Mouse (Mus musculus) neural tube, embryonic 11.5 days (tissue): ENCODE measurements around the gene Plscr4. TPM values are rescaled to one million over a fixed set of nuclear protein-coding genes. Genes with fewer than 3 reads are reported as not detected.

ENCODE experiments used
- ATAC-seq: fragments of 200-750 bp; cut with Nextera tagmentation; 2 replicates; pipeline ENCODE4 v1.8.0; 2017; ENCODE audit warnings: moderate number of reproducible peaks, mild to moderate bottlenecking, moderate TSS enrichment, moderate library complexity; ENCODE audit not compliant: insufficient read depth, low FRiP score, low TSS enrichment
- DNase-seq: peaks from one replicate; pipeline ENCODE4 v3.0.0-alpha.2; 2015; ENCODE audit warnings: low spot score
- H3K27ac ChIP-seq: fragments of 300-500 bp; sonication (generic); 2 replicates; pipeline ENCODE4 v1.5.1; 2014; ENCODE audit warnings: low read depth, mild to moderate bottlenecking, low read length
- H3K27me3 ChIP-seq: fragments of 300-500 bp; sonication (generic); 2 replicates; pipeline ENCODE4 v1.6.1; 2014; ENCODE audit warnings: mild to moderate bottlenecking, low read length, mixed read lengths; ENCODE audit not compliant: control insufficient read depth, insufficient read depth
- H3K36me3 ChIP-seq: fragments of 300-500 bp; sonication (generic); 2 replicates; pipeline ENCODE4 v1.6.1; 2014; ENCODE audit warnings: mild to moderate bottlenecking, low read length, moderate library complexity, mixed read lengths; ENCODE audit not compliant: control insufficient read depth, insufficient read depth
- H3K4me1 ChIP-seq: fragments of 300-500 bp; sonication (generic); 2 replicates; pipeline ENCODE4 v1.6.1; 2014; ENCODE audit warnings: low read length, mixed read lengths; ENCODE audit not compliant: control insufficient read depth, insufficient read depth
- H3K4me2 ChIP-seq: fragments of 300-500 bp; sonication (generic); 2 replicates; pipeline ENCODE4 v1.6.1; 2014; ENCODE audit warnings: low read depth, mild to moderate bottlenecking, moderate library complexity
- H3K4me3 ChIP-seq: fragments of 300-500 bp; sonication (generic); 2 replicates; pipeline ENCODE4 v1.5.1; 2014; ENCODE audit warnings: low read depth, low read length
- H3K9ac ChIP-seq: fragments of 300-500 bp; sonication (generic); 2 replicates; pipeline ENCODE4 v1.6.1; 2014; ENCODE audit warnings: mild to moderate bottlenecking, low read length
- H3K9me3 ChIP-seq: fragments of 300-500 bp; sonication (generic); 2 replicates; pipeline ENCODE4 v1.6.1; 2016; ENCODE audit warnings: low read length; ENCODE audit not compliant: control insufficient read depth
- WGBS: fragments of 180-500 bp; shearing (Covaris S2); extraction: QIAGEN DNeasy Blood & Tissue Kit; methylation state at CpG from one replicate; pipeline ENCODE4 v1.1.7; 2014; 5-methylcytosine and 5-hydroxymethylcytosine counted together
- polyA plus RNA-seq: library from polyadenylated mRNA; unstranded; fragments of >200 nt; fragmentation: Nextera tagmentation; extraction: Ambion mirVana; gene quantifications from 2 replicates; pipeline ENCODE4 v1.2.1, GENCODE M21; 2014

Gene Plscr4
- polyA plus RNA-seq, 1 experiment from 2014 or later, result 2.6 TPM

DNA sequence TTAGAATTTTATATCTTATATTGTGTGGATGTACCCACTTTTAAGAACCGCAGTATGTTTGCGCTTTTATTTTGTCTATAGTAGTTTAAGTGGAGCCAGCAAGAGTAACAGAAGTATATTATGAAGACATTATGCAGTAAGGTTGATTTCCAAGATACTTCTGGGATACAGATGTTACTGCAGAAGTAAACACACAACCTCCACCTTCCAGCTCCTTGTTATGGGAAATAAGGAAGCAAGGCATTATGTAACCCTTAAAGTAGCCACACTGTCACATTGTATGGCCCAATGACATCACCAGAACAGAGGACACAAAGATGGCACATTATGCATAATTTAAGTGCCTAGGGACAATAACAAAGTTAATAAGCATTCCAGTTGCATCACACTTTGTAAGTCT, 1.2 kb downstream of the Plscr4 start:
- WGBS, result 97% methylated on average over 2 of the region's 2 CpGs
- Histone ChIP-seq H3K27me3 (no peaks in the 10 kb centered on the region), H3K4me3 (no peak overlapping the region), H3K9ac (no peak overlapping the region), H3K4me2 (peak overlapping the region; percentile 89), H3K9me3 (no peaks in the 10 kb centered on the region), H3K27ac (no peak overlapping the region), H3K36me3 (no peaks in the 10 kb centered on the region), H3K4me1 (no peaks in the 10 kb centered on the region)
- ATAC-seq, result no peak
- no peak for DNase-seq

DNA sequence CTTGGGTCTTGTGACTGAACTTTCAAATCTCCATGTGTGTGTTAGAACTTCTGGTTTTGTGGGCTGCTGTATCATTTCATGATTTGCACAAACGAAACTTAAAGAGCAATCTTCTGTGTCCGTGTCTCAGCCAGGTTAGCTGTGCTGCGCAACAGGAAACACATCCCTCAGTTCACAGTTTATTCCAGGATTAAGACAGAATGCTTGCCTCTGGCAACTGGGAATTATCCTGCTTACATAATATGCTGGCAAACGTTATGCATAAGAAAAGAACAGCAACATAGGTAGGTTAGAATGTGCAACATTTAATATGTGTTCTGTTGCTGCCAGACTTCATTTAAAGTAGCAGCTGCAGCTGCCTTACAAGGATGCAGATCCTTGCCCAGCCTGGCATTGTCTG, 10.6 kb downstream of the Plscr4 start:
- Histone ChIP-seq H3K4me1 (no peaks in the 10 kb centered on the region), H3K9me3 (no peaks in the 10 kb centered on the region), H3K27ac (no peak overlapping the region), H3K4me3 (no peak overlapping the region), H3K4me2 (no peak overlapping the region), H3K27me3 (no peaks in the 10 kb centered on the region), H3K36me3 (no peaks in the 10 kb centered on the region), H3K9ac (no peak overlapping the region)
- DNase-seq (no peak), ATAC-seq (no peak)
- 85% methylated on average over 4 of the region's 4 CpGs for WGBS

DNA sequence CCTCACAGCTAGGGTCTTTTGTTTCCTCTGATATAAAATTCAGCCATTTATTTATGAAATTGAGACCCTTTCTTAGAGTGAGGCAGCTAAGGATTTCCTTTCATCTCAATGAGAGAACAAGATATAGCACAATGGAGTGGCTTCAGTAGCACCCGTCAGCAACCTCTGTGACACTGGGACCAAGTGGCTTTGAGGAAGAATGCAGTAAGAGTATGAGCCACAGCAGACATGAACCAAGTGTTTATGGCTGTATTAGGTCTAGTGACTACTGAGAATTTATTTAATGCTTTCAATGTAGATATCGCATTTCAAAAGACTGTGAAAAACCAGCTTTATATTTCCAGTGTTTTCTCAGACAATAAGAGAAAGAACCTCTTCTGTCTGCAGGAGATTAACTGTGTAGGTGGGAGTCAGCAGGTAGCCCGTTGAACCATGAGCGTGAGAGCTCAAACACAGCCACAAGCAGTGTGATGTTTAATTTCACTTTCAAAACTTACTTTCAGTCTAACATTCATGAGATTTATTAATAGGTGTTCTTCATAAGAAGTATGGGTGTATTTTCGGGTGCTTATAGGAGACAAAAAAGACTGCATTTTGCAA, 15.2 kb downstream of the Plscr4 start:
- Histone ChIP-seq H3K4me1 (no peaks in the 10 kb centered on the region), H3K27me3 (no peaks in the 10 kb centered on the region), H3K27ac (no peak overlapping the region), H3K36me3 (no peaks in the 10 kb centered on the region), H3K9me3 (no peaks in the 10 kb centered on the region), H3K9ac (no peak overlapping the region), H3K4me2 (no peak overlapping the region), H3K4me3 (no peak overlapping the region)
- ATAC-seq (no peak), DNase-seq (no peak)
- 71% methylated on average over 5 of the region's 5 CpGs for WGBS

DNA sequence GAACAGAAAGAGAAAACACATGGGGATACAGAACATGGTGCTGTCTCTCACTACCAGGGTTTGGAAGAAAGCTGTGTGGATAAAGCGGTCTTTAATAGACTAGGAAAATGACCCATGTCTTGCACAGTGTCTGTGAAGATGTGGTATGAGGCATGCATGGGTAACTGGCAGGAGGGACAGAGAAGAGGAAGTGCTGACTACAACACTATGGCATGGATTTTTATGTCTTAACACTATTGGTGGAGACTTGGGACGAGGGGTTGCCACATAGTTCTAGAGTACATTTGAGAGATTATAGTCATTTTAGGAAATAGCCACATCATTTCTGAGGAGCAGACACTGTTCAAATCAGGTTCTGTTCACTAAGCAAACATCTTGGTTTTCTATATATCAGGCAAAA, 16.0 kb downstream of the Plscr4 start:
- no peaks in the 10 kb centered on the region for H3K4me1 ChIP-seq
- no peak for ATAC-seq
- 89% methylated on average over 2 of the region's 2 CpGs for WGBS
- no peaks in the 10 kb centered on the region for H3K9me3 ChIP-seq
- no peak overlapping the region for H3K27ac ChIP-seq
- no peak for DNase-seq
- H3K4me3 ChIP-seq, result no peak overlapping the region
- H3K4me2 ChIP-seq, result no peak overlapping the region
- H3K27me3 ChIP-seq, result no peaks in the 10 kb centered on the region
- H3K9ac ChIP-seq, result no peak overlapping the region
- H3K36me3 ChIP-seq, result no peaks in the 10 kb centered on the region

GRCm38 (mm10) chr9:92474244-92474643, 17.1 kb downstream of the Plscr4 start:
- H3K9ac ChIP-seq, result no peak overlapping the region

GRCm38 (mm10) chr9:92481663-92482062, 24.5 kb downstream of the Plscr4 start:
- Histone ChIP-seq H3K4me2 (no peak overlapping the region), H3K27me3 (no peaks in the 10 kb centered on the region), H3K9ac (no peak overlapping the region), H3K27ac (no peak overlapping the region), H3K9me3 (no peaks in the 10 kb centered on the region), H3K36me3 (no peaks in the 10 kb centered on the region), H3K4me3 (no peak overlapping the region), H3K4me1 (no peaks in the 10 kb centered on the region)
- DNase-seq (no peak), ATAC-seq (peak; percentile 51; the same call in 1 of the 2 replicates)
- WGBS, result 64% methylated on average over 2 of the region's 2 CpGs

More at GRCm38 (mm10) chr9:92474244-92474643, 17.1 kb downstream of the Plscr4 start:
- Histone ChIP-seq H3K27me3 (no peaks in the 10 kb centered on the region), H3K9me3 (no peaks in the 10 kb centered on the region), H3K4me3 (no peak overlapping the region), H3K4me1 (no peaks in the 10 kb centered on the region), H3K27ac (no peak overlapping the region), H3K4me2 (no peak overlapping the region), H3K36me3 (no peaks in the 10 kb centered on the region)
- DNase-seq (no peak), ATAC-seq (no peak)
- WGBS, result 88% methylated on average over 1 of the region's 1 CpGs

GRCm38 (mm10) chr9:92482551-92482950, 25.4 kb downstream of the Plscr4 start:
- H3K4me1 ChIP-seq, result no peaks in the 10 kb centered on the region
- 89% methylated on average over 4 of the region's 4 CpGs for WGBS
- ATAC-seq, result no peak
- H3K27me3 ChIP-seq, result no peaks in the 10 kb centered on the region
- no peaks in the 10 kb centered on the region for H3K9me3 ChIP-seq
- no peak overlapping the region for H3K27ac ChIP-seq
- H3K9ac ChIP-seq, result no peak overlapping the region
- H3K36me3 ChIP-seq, result no peaks in the 10 kb centered on the region
- H3K4me3 ChIP-seq, result no peak overlapping the region
- DNase-seq, result no peak
- no peak overlapping the region for H3K4me2 ChIP-seq

GRCm38 (mm10) chr9:92484710-92485267, 27.6 kb downstream of the Plscr4 start:
- 69% methylated on average over 7 of the region's 7 CpGs for WGBS
- no peak for ATAC-seq
- no peaks in the 10 kb centered on the region for H3K9me3 ChIP-seq

GRCm38 (mm10) chr9:92489857-92490256, 32.7 kb downstream of the Plscr4 start:
- no peaks in the 10 kb centered on the region for H3K27me3 ChIP-seq
- ATAC-seq, result no peak

More at GRCm38 (mm10) chr9:92484710-92485267, 27.6 kb downstream of the Plscr4 start:
- H3K4me3 ChIP-seq, result no peak overlapping the region
- no peak overlapping the region for H3K9ac ChIP-seq
- H3K4me1 ChIP-seq, result no peaks in the 10 kb centered on the region
- no peak overlapping the region for H3K4me2 ChIP-seq
- no peak overlapping the region for H3K27ac ChIP-seq
- H3K27me3 ChIP-seq, result no peaks in the 10 kb centered on the region
- DNase-seq, result no peak
- no peaks in the 10 kb centered on the region for H3K36me3 ChIP-seq

More at GRCm38 (mm10) chr9:92489857-92490256, 32.7 kb downstream of the Plscr4 start:
- Histone ChIP-seq H3K9ac (no peak overlapping the region), H3K36me3 (no peaks in the 10 kb centered on the region), H3K9me3 (no peaks in the 10 kb centered on the region), H3K4me1 (no peaks in the 10 kb centered on the region), H3K4me2 (no peak overlapping the region), H3K4me3 (no peak overlapping the region), H3K27ac (no peak overlapping the region)
- WGBS, result 89% methylated on average over 7 of the region's 7 CpGs
- DNase-seq, result no peak
